Mouse (Mus musculus): ENCODE data around the gene Mfn1.

DNA sequence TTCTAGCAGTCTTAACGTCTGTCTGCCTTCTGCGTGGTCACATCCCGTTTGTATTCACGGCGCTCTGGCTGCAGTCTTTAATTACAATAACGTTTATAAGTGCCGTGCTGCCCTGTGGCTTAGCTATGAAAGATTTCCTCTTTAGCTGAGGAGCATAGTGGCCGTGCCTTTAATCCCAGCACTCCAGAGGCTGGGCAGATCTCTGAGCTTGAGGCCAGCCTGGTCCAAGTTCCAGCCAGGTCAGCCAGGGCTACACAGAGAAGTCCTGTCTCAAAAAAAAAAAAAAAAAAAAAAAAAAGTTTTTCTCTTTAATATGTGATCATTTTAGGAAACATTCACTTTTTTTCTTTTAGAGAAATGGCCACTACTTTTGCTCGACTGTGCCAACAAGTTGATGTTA is 44.6 kb downstream of the Mfn1 start:
- TF ChIP-seq CTCF (IDR thresholded peaks at IDR 0.05; ENCODE audit: low read depth, low read length) (no peak), POLR2A (IDR thresholded peaks at IDR 0.05; ENCODE audit: borderline replicate concordance, low read depth, low read length) (no peak)
